In genomic region chr14:93675273-93676068, GRCm38 (mm10) we compare ENCODE assay signal across 18 mouse cellular contexts.
DNase-seq lines count a peak whose midpoint lies in the region; ATAC-seq and TF ChIP-seq lines count a peak whose summit lies in the region.
"Had no signal": no experiment of that assay in that cellular context is flagged by ENCODE, and none has a peak within 500 bp of the region (broad histone marks: within the 10 kb centered on the region; RNA-seq: fewer than 3 reads in every experiment).

No protein-coding gene starts in this region.

- DNase-seq in forebrain, embryonic 11.5 days (ENCODE audit: low spot score) = no peak
- peak; percentile 62 for DNase-seq in brain, embryonic 14.5 days (ENCODE audit: low read depth)
- DNase-seq in cerebellum, adult 9-11 months = peak; percentile 89
- peak; percentile 54 to 61 for DNase-seq in layer of hippocampus, adult 8-10 months (ENCODE audit: low spot score in 2 of 2)
- no peak for DNase-seq in heart, postnatal 36 days
- no peak for DNase-seq in embryo, embryonic 11 days
- no peak for DNase-seq in liver, embryonic 11.5 days (ENCODE audit: low spot score)
- DNase-seq: heart, postnatal 14 days; kidney, adult 8-10 months; lung, adult 2 months; retina, postnatal 1 day; thymus, postnatal 14 days had no signal

- peaks cover 2% of the 10 kb centered on the region; the same call in 1 of the 2 replicates for H3K9me3 ChIP-seq in forebrain, embryonic 15.5 days
- H3K9me3 ChIP-seq in forebrain, embryonic 11.5 days (ENCODE audit: control insufficient read depth, low read length) = peaks cover 3% of the 10 kb centered on the region; the same call in 1 of the 2 replicates
- no peaks in the 10 kb centered on the region for H3K9me3 ChIP-seq in liver, embryonic 11.5 days (ENCODE audit: control insufficient read depth, low read length)
- H3K9me3 ChIP-seq: neural tube, embryonic 12.5 days had no signal

- H3K27me3 ChIP-seq in forebrain, embryonic 15.5 days = no peaks in the 10 kb centered on the region
- no peaks in the 10 kb centered on the region for H3K27me3 ChIP-seq in forebrain, embryonic 11.5 days (ENCODE audit: control insufficient read depth, insufficient read depth, low read length)
- H3K27me3 ChIP-seq in liver, embryonic 11.5 days (replicated peaks; ENCODE audit: control insufficient read depth, insufficient read depth, low read length) = no peaks in the 10 kb centered on the region
- H3K27me3 ChIP-seq: limb, embryonic 13.5 days; neural tube, embryonic 12.5 days had no signal

- no peaks in the 10 kb centered on the region for H3K4me1 ChIP-seq in forebrain, embryonic 15.5 days
- no peaks in the 10 kb centered on the region for H3K4me1 ChIP-seq in forebrain, embryonic 11.5 days (replicated peaks; ENCODE audit: control insufficient read depth, insufficient read depth, low read length)
- H3K4me1 ChIP-seq in liver, embryonic 11.5 days (replicated peaks; ENCODE audit: control insufficient read depth, insufficient read depth, low read length) = no peaks in the 10 kb centered on the region
- H3K4me1 ChIP-seq: limb, embryonic 13.5 days; neural tube, embryonic 12.5 days had no signal

- ATAC-seq in forebrain, embryonic 15.5 days (replicated peaks) = no peak
- no peak for ATAC-seq in forebrain, embryonic 11.5 days (replicated peaks; ENCODE audit: low FRiP score)
- ATAC-seq in liver, embryonic 11.5 days (replicated peaks; ENCODE audit: low FRiP score) = no peak
- ATAC-seq: midbrain, embryonic 16.5 days; Patski had no signal

- intact Hi-C loops in heart, postnatal 36 days (cut with DNase I) = no loop called here

- no peak overlapping the region for H3K4me3 ChIP-seq in forebrain, embryonic 15.5 days
- no peak overlapping the region for H3K4me3 ChIP-seq in forebrain, embryonic 11.5 days (ENCODE audit: low read depth, low read length)
- no peak overlapping the region for H3K4me3 ChIP-seq in liver, embryonic 11.5 days (ENCODE audit: low read depth, low read length)
- H3K4me3 ChIP-seq: erythroblast, embryonic 14.5 days; limb, embryonic 13.5 days; neural tube, embryonic 12.5 days had no signal

- 81% methylated on average over 5 of the region's 5 CpGs for WGBS in forebrain, embryonic 15.5 days
- 88% methylated on average over 5 of the region's 5 CpGs for WGBS in forebrain, embryonic 11.5 days
- WGBS in liver, embryonic 11.5 days = 79% methylated on average over 5 of the region's 5 CpGs

- H3K4me2 ChIP-seq in forebrain, embryonic 15.5 days (replicated peaks) = no peak overlapping the region
- no peak overlapping the region for H3K4me2 ChIP-seq in forebrain, embryonic 11.5 days (ENCODE audit: low read depth, low read length, severe bottlenecking)
- H3K4me2 ChIP-seq in liver, embryonic 11.5 days = no peak overlapping the region
- H3K4me2 ChIP-seq: limb, embryonic 13.5 days; neural tube, embryonic 12.5 days had no signal

- H3K36me3 ChIP-seq in forebrain, embryonic 15.5 days = no peaks in the 10 kb centered on the region
- no peaks in the 10 kb centered on the region for H3K36me3 ChIP-seq in forebrain, embryonic 11.5 days (ENCODE audit: control insufficient read depth, insufficient read depth, low read length)
- H3K36me3 ChIP-seq in liver, embryonic 11.5 days (ENCODE audit: control insufficient read depth, insufficient read depth, low read length) = no peaks in the 10 kb centered on the region
- H3K36me3 ChIP-seq: limb, embryonic 13.5 days; neural tube, embryonic 12.5 days had no signal

- no peak overlapping the region for H3K9ac ChIP-seq in forebrain, embryonic 15.5 days (replicated peaks)
- H3K9ac ChIP-seq in forebrain, embryonic 11.5 days (ENCODE audit: low read length) = no peak overlapping the region
- H3K9ac ChIP-seq in liver, embryonic 11.5 days (ENCODE audit: low read depth, low read length) = no peak overlapping the region
- H3K9ac ChIP-seq: limb, embryonic 13.5 days; neural tube, embryonic 12.5 days had no signal

- peak overlapping the region; percentile 49 for H3K27ac ChIP-seq in forebrain, embryonic 15.5 days (replicated peaks)
- no peak overlapping the region for H3K27ac ChIP-seq in forebrain, embryonic 11.5 days (ENCODE audit: low read depth, low read length)
- H3K27ac ChIP-seq in liver, embryonic 11.5 days (ENCODE audit: low read depth, low read length) = no peak overlapping the region
- H3K27ac ChIP-seq: limb, embryonic 13.5 days; neural tube, embryonic 12.5 days had no signal

- no peak for TF ChIP-seq POLR2A in brain, embryonic 14.5 days (IDR thresholded peaks at IDR 0.05; ENCODE audit: borderline replicate concordance, extremely low read depth, insufficient read depth, insufficient read length, poor library complexity, severe bottlenecking)

- TF ChIP-seq CTCF in brain, embryonic 14.5 days (IDR thresholded peaks at IDR 0.05; ENCODE audit: borderline replicate concordance, extremely low read depth, insufficient read depth, insufficient read length) = no peak

Comparison
In these comparisons a context has a peak if more than half of its experiments do, and no peak if none do; other contexts are left out.
1. DNase-seq: peak in brain, embryonic 14.5 days (single experiment), cerebellum, adult 9-11 months (single experiment) and layer of hippocampus, adult 8-10 months (2 of 2); none in forebrain, embryonic 11.5 days (single experiment), heart, postnatal 36 days (0 of 2), embryo, embryonic 11 days (single experiment) and liver, embryonic 11.5 days (single experiment).